Mouse (Mus musculus) T-helper 2 cell (primary cell): ENCODE results near the gene Selenof.

Experiments
- in situ Hi-C: fragments of 300-600 bp; cut with MboI, MseI; formaldehyde crosslinking; loops from one replicate; pipeline ENCODE4 v1.15.1; 2025; ENCODE audit warnings: high pct_unique_total_duplicates

Gene Selenof

GRCm38 (mm10) chr3:144640033-144640432 lies 69.9 kb downstream of the Selenof start:
- in situ Hi-C loops, result no loop called here

- in situ Hi-C loops, result no loop called here
Measured at GRCm38 (mm10) chr3:144642141-144642540, 72.0 kb downstream of the Selenof start.

GRCm38 (mm10) chr3:144643301-144643871 lies 73.3 kb downstream of the Selenof start:
- in situ Hi-C loops, result no loop called here

- in situ Hi-C loops, result no loop called here
Measured at GRCm38 (mm10) chr3:144644202-144644601, 74.1 kb downstream of the Selenof start.
